ENCODE assay signal across 25 mouse cellular contexts in the genomic region with DNA sequence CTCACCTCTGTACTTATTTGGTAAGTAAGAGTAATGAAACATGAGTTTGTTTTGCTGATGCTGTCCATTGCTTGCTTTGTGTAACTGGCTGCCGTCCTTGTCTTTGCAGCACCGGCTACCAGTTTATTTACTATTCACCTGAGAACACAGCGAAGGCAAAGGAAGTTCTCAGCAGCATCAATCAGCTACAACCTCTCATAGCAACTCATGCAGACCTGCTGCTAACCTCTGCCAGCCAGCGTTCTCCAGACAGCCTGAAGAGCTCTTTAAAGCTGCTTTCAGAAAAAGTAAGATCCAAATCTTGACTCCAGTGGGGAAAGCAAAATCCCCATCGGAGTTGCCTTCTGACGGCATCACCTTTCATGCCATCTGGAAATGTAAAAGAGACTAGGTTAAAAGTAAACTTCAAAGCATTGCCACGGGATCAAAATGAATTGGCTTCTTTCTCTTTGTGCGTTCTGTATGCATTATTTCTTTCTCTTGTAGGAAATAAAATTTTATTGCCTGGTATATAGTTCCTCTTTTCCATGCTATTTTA.
DNase-seq lines count a peak whose midpoint lies in the region; ATAC-seq lines count a peak whose summit lies in the region.
"Had no signal": no experiment of that assay in that cellular context is flagged by ENCODE, and none has a peak within 500 bp of the region (broad histone marks: within the 10 kb centered on the region; RNA-seq: fewer than 3 reads in every experiment).

No protein-coding gene starts in this region.

- H3K4me2 ChIP-seq in midbrain, embryonic 11.5 days: no peak overlapping the region
- H3K4me2 ChIP-seq in midbrain, embryonic 13.5 days (replicated peaks): no peak overlapping the region
- H3K4me2 ChIP-seq: forebrain, embryonic 13.5 days; heart, embryonic 15.5 days; hindbrain, embryonic 12.5 days; intestine, embryonic 15.5 days; liver, embryonic 12.5 days; lung, embryonic 14.5 days had no signal

- H3K36me3 ChIP-seq in midbrain, embryonic 11.5 days (ENCODE audit: control insufficient read depth, insufficient read depth, low read length): no peaks in the 10 kb centered on the region
- H3K36me3 ChIP-seq in midbrain, embryonic 13.5 days: no peaks in the 10 kb centered on the region
- H3K36me3 ChIP-seq: heart, embryonic 15.5 days; hindbrain, embryonic 12.5 days; intestine, embryonic 15.5 days; liver, embryonic 12.5 days had no signal

- no peaks in the 10 kb centered on the region for H3K27me3 ChIP-seq in midbrain, embryonic 11.5 days (ENCODE audit: control insufficient read depth, insufficient read depth, low read length)
- H3K27me3 ChIP-seq in midbrain, embryonic 13.5 days: no peaks in the 10 kb centered on the region
- H3K27me3 ChIP-seq: forebrain, embryonic 13.5 days; heart, embryonic 15.5 days; hindbrain, embryonic 12.5 days; intestine, embryonic 15.5 days; liver, embryonic 12.5 days; megakaryocyte, embryonic 14.5 days had no signal

- peak; percentile 16 for DNase-seq in embryo, embryonic 11 days
- DNase-seq in embryo, embryonic 9.5 days (ENCODE audit: extremely low spot score): no peak
- peak; percentile 78 for DNase-seq in midbrain, embryonic 11.5 days (ENCODE audit: low spot score, missing footprints)
- peak; percentile 65 for DNase-seq in forelimb bud, embryonic 11.5 days (ENCODE audit: low read depth, low spot score)
- no peak for DNase-seq in cerebellum, postnatal 25 days
- no peak for DNase-seq in right cerebral cortex, adult 2 months (ENCODE audit: low spot score in 2 of 2)
- DNase-seq: adrenal gland, postnatal 25 days; cerebellum, adult 8-10 months; gastrocnemius, postnatal 14 days; heart, adult 2 months; kidney, adult 9 months; kidney, postnatal 25 days; lung, embryonic 14.5 days; spleen, adult 18-20 months; thymus, postnatal 36 days had no signal

- no peak overlapping the region for H3K27ac ChIP-seq in midbrain, embryonic 11.5 days (ENCODE audit: low read depth, low read length)
- no peak overlapping the region for H3K27ac ChIP-seq in midbrain, embryonic 13.5 days
- H3K27ac ChIP-seq: forebrain, embryonic 13.5 days; heart, adult 2 months; heart, embryonic 15.5 days; hindbrain, embryonic 12.5 days; intestine, embryonic 15.5 days; liver, embryonic 12.5 days had no signal

- WGBS in midbrain, embryonic 11.5 days: 67% methylated on average over 8 of the region's 8 CpGs
- 70% methylated on average over 8 of the region's 8 CpGs for WGBS in midbrain, embryonic 13.5 days

- ATAC-seq in midbrain, embryonic 11.5 days (ENCODE audit: low FRiP score): no peak
- no peak for ATAC-seq in midbrain, embryonic 13.5 days
- ATAC-seq: activated CD4-positive, CD25-positive, alpha-beta regulatory T cell, adult 4 months; forebrain, embryonic 13.5 days; intestine, embryonic 15.5 days; liver, embryonic 12.5 days had no signal

- H3K9me3 ChIP-seq in midbrain, embryonic 11.5 days (ENCODE audit: control insufficient read depth, low read length): no peaks in the 10 kb centered on the region
- H3K9me3 ChIP-seq in midbrain, embryonic 13.5 days: no peaks in the 10 kb centered on the region
- H3K9me3 ChIP-seq: forebrain, embryonic 13.5 days; G1E; heart, embryonic 15.5 days; hindbrain, embryonic 12.5 days; intestine, embryonic 15.5 days; liver, embryonic 12.5 days; megakaryocyte, embryonic 14.5 days had no signal

- no peak overlapping the region for H3K9ac ChIP-seq in midbrain, embryonic 11.5 days (ENCODE audit: low read length)
- no peak overlapping the region for H3K9ac ChIP-seq in midbrain, embryonic 13.5 days (replicated peaks)
- H3K9ac ChIP-seq: forebrain, embryonic 13.5 days; heart, embryonic 15.5 days; hindbrain, embryonic 12.5 days; intestine, embryonic 15.5 days; liver, embryonic 12.5 days; lung, embryonic 14.5 days had no signal

- no peaks in the 10 kb centered on the region for H3K4me1 ChIP-seq in midbrain, embryonic 11.5 days (ENCODE audit: control insufficient read depth, insufficient read depth, low read length)
- no peaks in the 10 kb centered on the region for H3K4me1 ChIP-seq in midbrain, embryonic 13.5 days (replicated peaks)
- H3K4me1 ChIP-seq: forebrain, embryonic 13.5 days; heart, embryonic 15.5 days; hindbrain, embryonic 12.5 days; intestine, embryonic 15.5 days; liver, embryonic 12.5 days had no signal

- H3K4me3 ChIP-seq in midbrain, embryonic 11.5 days (ENCODE audit: low read depth, low read length): no peak overlapping the region
- H3K4me3 ChIP-seq in midbrain, embryonic 13.5 days (replicated peaks): no peak overlapping the region
- H3K4me3 ChIP-seq: forebrain, embryonic 13.5 days; heart, adult 2 months; heart, embryonic 15.5 days; hindbrain, embryonic 12.5 days; intestine, embryonic 15.5 days; liver, embryonic 12.5 days; megakaryocyte, embryonic 14.5 days; myocyte had no signal

Comparison
In these comparisons a context has a peak if more than half of its experiments do, and no peak if none do; other contexts are left out.
1. DNase-seq: peak in embryo, embryonic 11 days (single experiment), midbrain, embryonic 11.5 days (single experiment) and forelimb bud, embryonic 11.5 days (single experiment); none in embryo, embryonic 9.5 days (single experiment), cerebellum, postnatal 25 days (0 of 2) and right cerebral cortex, adult 2 months (0 of 2).